Mouse (Mus musculus): Measurements from ENCODE around the gene Dusp6. TPM values are rescaled to one million over a fixed set of nuclear protein-coding genes. Genes with fewer than 3 reads are reported as not detected.

The Dusp6 gene
- polyA plus RNA-seq, 1 experiment, result 0.10 TPM

DNA sequence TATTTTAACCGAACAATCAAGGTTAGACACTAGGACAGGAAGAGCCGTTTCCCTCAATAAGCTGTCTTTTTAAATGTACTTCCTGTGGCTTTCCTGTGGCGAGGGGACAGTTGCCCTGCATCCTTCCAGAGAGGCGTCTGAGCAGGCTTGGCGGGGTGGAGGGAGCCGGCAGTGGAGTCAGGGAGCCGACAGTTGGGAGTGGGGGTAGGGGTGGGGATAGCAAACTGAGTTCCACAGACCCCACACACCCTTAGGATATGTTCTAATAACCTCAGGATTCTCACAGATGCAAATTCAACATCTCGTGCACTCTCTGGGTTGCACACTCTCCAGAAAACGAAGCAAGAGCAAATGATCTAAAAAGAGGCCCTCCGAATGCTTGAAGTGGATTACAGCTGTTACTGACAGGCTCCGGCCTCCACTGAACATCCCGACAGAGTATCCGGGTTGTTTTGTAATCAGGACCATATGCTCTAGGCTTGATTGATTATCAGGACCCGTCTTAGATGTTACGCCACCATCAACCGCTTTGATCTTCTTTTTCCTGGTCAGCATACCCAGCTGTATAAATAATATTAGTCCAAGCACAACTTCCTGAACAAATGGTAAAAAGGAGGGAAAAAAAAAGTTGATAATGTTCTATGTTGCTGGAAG is 33.9 kb upstream of the Dusp6 start:
- peaks cover 19% of the 10 kb centered on the region for H3K27me3 ChIP-seq (ENCODE audit: control insufficient read depth)
- H3K36me3 ChIP-seq (ENCODE audit: control insufficient read depth), result no peaks in the 10 kb centered on the region
- TF ChIP-seq GATA1 (IDR thresholded peaks at IDR 0.05; ENCODE audit: low read length), result no peak
- no peak for TF ChIP-seq TAL1 (IDR thresholded peaks at IDR 0.05; ENCODE audit: low read length)
- H3K9me3 ChIP-seq (ENCODE audit: control insufficient read depth, low read length), result no peaks in the 10 kb centered on the region
- no peaks in the 10 kb centered on the region for H3K4me1 ChIP-seq (ENCODE audit: control insufficient read depth)
- H3K4me3 ChIP-seq (replicated peaks), result no peak overlapping the region

DNA sequence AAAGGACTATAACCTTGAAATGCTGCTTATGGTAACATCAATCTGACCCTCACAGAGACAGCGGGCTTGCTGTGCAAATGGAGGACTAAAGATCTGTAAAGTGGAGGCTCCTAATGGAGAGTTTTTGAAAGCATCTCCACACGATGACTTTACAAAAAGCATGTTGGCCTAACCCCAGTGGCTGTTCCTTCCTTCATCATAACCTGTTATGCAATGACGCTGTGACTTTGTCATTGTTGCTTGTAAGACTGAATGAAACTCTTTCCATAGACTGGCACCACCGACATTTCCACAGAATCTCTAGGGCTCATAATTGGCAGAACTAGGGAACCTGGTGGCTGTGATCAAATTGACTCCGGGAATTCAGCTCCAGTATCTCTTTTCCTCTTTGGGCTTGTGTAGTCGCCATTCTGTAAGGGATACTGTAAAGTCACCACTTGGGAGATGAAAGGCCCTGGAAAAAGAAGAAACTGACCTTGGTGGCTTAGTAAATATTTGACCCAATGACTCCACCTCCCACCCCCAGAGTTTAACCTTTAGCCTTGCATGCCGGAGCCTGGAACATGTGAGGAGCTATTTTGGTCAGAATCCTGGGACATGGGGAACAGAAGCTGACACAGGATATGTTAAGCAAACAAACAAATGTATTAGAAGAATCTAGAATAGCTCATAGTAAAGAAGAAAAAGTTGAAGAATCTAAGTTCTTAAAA is 30.4 kb upstream of the Dusp6 start:
- Histone ChIP-seq H3K9me3 (ENCODE audit: control insufficient read depth, low read length) (no peaks in the 10 kb centered on the region; the same call in 1 of the 2 replicates), H3K27me3 (ENCODE audit: control insufficient read depth) (peaks cover 19% of the 10 kb centered on the region), H3K36me3 (ENCODE audit: control insufficient read depth) (no peaks in the 10 kb centered on the region), H3K4me1 (ENCODE audit: control insufficient read depth) (no peaks in the 10 kb centered on the region; the same call in 1 of the 2 replicates), H3K4me3 (replicated peaks) (no peak overlapping the region)
- TF ChIP-seq GATA1 (IDR thresholded peaks at IDR 0.05; ENCODE audit: low read length), result no peak

DNA sequence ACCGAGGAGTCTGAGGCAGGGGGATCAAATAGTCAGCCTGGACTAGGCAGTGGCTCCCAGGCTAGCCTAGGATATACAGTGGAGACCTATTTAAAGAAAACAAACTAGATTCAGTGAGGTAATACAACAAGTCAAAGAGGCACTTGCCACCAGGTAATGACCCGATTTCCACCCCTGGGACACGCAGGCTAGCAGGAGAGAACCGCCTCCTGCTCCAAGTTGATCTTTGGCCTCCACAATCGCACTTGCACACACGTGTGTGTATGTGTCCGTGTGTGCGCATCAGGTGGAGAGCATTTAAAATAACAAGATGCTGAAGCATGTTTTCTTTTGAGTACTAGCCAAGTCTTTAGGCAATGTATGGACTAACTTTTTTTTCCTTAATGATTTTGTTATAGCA is 28.7 kb upstream of the Dusp6 start:
- TF ChIP-seq TAL1 (IDR thresholded peaks at IDR 0.05; ENCODE audit: low read length) (no peak), GATA1 (IDR thresholded peaks at IDR 0.05; ENCODE audit: low read length) (no peak)
- peaks cover 3% of the 10 kb centered on the region for H3K27me3 ChIP-seq (ENCODE audit: control insufficient read depth)
- no peak overlapping the region for H3K4me3 ChIP-seq (replicated peaks)

DNA sequence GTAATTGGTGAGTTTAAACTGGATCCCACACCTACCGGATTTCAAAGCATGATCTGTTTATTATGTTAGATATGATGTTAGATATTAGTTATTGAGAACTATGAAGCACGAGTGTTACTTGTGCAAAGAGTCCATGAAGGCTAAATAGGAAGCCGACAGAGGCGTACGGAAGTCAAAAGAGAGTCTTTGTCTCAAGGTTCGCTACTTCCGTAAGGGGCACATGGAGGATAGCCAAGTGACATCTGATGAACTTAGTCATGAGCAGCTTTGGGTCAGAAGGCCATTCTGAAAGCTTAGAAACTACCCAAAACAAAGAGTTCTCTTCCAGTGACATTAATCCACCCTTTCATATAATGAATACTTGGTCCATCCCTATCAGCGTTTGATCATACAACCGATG is 27.9 kb upstream of the Dusp6 start:
- TF ChIP-seq TAL1 (IDR thresholded peaks at IDR 0.05; ENCODE audit: low read length) (no peak), GATA1 (IDR thresholded peaks at IDR 0.05; ENCODE audit: low read length) (no peak)
- no peaks in the 10 kb centered on the region; the same call in 1 of the 2 replicates for H3K9me3 ChIP-seq (ENCODE audit: control insufficient read depth, low read length)
- no peaks in the 10 kb centered on the region for H3K36me3 ChIP-seq (ENCODE audit: control insufficient read depth)
- H3K27me3 ChIP-seq (ENCODE audit: control insufficient read depth), result no peaks in the 10 kb centered on the region; the same call in 1 of the 2 replicates
- no peaks in the 10 kb centered on the region; the same call in 1 of the 2 replicates for H3K4me1 ChIP-seq (ENCODE audit: control insufficient read depth)
- no peak overlapping the region for H3K4me3 ChIP-seq (replicated peaks)

More for the DNA sequence above, 28.7 kb upstream of the Dusp6 start:
- no peaks in the 10 kb centered on the region; the same call in 1 of the 2 replicates for H3K9me3 ChIP-seq (ENCODE audit: control insufficient read depth, low read length)
- no peaks in the 10 kb centered on the region; the same call in 1 of the 2 replicates for H3K4me1 ChIP-seq (ENCODE audit: control insufficient read depth)
- H3K36me3 ChIP-seq (ENCODE audit: control insufficient read depth), result no peaks in the 10 kb centered on the region

DNA sequence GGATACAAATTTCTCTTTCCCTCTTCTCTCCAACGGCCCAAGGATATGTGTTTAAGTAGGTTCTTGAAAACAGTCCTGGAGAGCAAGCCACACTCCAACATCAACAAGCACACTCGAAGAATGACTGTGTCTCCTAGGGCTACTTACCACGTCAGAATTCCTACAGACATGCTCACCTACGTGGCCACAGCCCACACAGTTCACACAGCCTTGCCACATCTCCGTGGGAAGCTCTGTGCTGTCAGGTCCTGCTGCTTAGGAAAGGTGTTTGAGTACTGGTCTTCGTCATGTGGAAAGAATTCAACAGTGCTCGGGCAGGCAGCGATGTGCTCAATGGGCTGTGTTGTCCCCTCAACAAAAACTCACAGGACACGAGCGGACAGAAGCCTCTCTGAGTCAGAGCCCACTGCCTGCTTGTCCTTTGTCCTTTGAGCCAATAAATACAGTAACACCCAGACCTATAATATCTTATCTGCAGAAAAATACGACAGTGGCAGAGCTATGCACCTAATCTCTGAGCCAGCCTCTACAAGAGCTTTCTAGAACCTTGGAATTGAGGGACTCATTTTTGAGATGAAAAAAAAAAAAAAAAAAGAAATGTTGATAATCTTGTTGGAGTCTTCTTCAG is 25.7 kb upstream of the Dusp6 start:
- no peaks in the 10 kb centered on the region for H3K36me3 ChIP-seq (ENCODE audit: control insufficient read depth)
- H3K4me3 ChIP-seq (replicated peaks), result no peak overlapping the region
- TF ChIP-seq GATA1 (IDR thresholded peaks at IDR 0.05; ENCODE audit: low read length) (no peak), TAL1 (IDR thresholded peaks at IDR 0.05; ENCODE audit: low read length) (no peak)
- H3K9me3 ChIP-seq (ENCODE audit: control insufficient read depth, low read length), result peaks cover 2% of the 10 kb centered on the region; the same call in 1 of the 2 replicates
- no peaks in the 10 kb centered on the region; the same call in 1 of the 2 replicates for H3K4me1 ChIP-seq (ENCODE audit: control insufficient read depth)
- no peaks in the 10 kb centered on the region; the same call in 1 of the 2 replicates for H3K27me3 ChIP-seq (ENCODE audit: control insufficient read depth)

DNA sequence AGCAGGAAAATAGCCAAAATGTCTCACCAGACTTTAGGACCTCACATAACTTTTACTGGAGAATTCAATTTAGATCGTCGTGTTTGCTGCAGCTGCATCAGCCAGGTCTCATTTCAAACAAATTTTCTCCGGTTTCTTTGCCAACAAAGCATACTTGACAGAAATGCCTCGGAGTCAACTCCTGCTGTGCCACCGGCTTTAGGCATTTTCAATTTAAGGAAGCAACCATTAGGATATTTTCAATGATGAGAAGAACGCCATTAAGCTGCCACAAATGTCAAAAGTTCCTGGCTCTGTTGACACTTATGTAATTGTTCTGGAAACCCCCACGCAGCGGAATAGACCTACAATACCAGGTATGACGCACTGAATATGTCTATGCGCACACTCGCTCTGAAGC is 24.5 kb upstream of the Dusp6 start:
- Histone ChIP-seq H3K36me3 (ENCODE audit: control insufficient read depth) (no peaks in the 10 kb centered on the region), H3K4me3 (replicated peaks) (no peak overlapping the region), H3K4me1 (ENCODE audit: control insufficient read depth) (no peaks in the 10 kb centered on the region; the same call in 1 of the 2 replicates), H3K27me3 (ENCODE audit: control insufficient read depth) (no peaks in the 10 kb centered on the region; the same call in 1 of the 2 replicates), H3K9me3 (ENCODE audit: control insufficient read depth, low read length) (peaks cover 2% of the 10 kb centered on the region; the same call in 1 of the 2 replicates)
- TF ChIP-seq GATA1 (IDR thresholded peaks at IDR 0.05; ENCODE audit: low read length) (no peak), TAL1 (IDR thresholded peaks at IDR 0.05; ENCODE audit: low read length) (no peak)

DNA sequence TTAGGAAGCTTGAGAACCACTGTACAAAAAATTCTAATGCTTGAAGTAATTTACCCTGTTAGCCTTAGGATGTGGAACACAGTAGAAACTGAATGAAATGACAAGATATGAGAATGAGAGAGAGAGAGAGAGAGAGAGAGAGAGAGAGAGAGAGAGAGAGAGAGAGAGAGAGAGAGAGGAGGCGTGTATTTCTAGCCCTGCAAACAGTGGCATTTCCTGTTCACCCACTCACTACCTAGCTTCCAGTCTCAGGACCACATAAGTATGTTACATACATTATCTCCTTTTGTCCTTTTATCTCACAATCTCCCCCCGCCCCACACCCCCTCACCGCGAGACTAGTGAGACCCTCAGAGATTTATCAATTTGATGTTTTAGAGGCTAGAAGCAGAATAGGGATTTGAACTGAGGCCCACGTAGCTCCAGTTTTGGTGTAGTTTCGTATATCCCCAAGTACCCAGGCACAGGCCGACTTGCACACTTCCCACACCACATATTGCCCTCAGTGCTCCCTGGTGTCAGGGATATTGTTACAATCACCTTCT is 21.7 kb upstream of the Dusp6 start:
- Histone ChIP-seq H3K9me3 (ENCODE audit: control insufficient read depth, low read length) (peaks cover 2% of the 10 kb centered on the region; the same call in 1 of the 2 replicates), H3K27me3 (ENCODE audit: control insufficient read depth) (no peaks in the 10 kb centered on the region; the same call in 1 of the 2 replicates), H3K36me3 (ENCODE audit: control insufficient read depth) (no peaks in the 10 kb centered on the region), H3K4me3 (replicated peaks) (no peak overlapping the region), H3K4me1 (ENCODE audit: control insufficient read depth) (no peaks in the 10 kb centered on the region; the same call in 1 of the 2 replicates)
- TF ChIP-seq TAL1 (IDR thresholded peaks at IDR 0.05; ENCODE audit: low read length), result no peak
- no peak for TF ChIP-seq GATA1 (IDR thresholded peaks at IDR 0.05; ENCODE audit: low read length)

DNA sequence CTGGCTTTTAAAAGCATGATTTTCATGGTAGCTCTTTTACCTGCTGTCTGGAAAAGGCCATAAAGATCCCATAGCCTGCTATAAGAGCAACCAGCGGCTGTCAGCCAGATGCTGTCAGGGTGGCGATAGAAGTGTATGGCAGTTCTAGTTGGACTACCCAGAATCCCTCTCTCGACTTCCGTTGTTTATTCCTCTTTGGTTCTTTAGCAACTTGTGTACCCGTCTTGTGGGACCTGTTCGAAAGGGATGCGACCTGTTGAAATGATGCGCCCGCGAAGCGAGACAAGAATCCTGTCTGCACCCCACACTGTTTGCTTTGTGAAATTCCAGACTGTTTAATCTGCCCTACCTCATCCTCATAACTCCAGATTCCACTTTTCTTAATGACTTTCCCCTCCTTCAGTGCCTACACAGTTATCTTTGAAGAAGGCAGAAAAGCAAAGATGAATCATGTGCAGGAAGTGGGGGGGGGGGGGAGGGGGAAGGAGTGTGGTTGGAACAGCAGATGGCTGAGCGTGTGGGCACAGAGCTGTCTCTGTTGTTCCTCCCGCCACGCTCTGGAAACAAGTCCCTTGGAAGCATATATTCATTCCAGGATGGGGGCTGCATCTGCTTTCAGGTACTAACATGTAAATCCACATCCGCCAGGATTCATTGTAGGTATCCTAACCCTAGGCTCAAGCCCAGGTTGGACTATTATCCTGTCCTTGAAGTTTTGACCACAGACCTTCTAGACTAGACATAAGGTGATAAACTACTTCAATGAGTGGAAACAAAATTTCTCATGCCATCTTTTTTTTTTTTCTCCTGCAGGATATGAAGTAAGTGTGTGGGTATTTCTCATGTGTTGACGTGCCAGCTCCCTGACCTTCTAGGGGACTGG is 21.0 kb upstream of the Dusp6 start:
- TF ChIP-seq TAL1 (IDR thresholded peaks at IDR 0.05; ENCODE audit: low read length), result no peak
- no peak for TF ChIP-seq GATA1 (IDR thresholded peaks at IDR 0.05; ENCODE audit: low read length)
- Histone ChIP-seq H3K36me3 (ENCODE audit: control insufficient read depth) (no peaks in the 10 kb centered on the region), H3K4me1 (ENCODE audit: control insufficient read depth) (no peaks in the 10 kb centered on the region; the same call in 1 of the 2 replicates), H3K27me3 (ENCODE audit: control insufficient read depth) (no peaks in the 10 kb centered on the region; the same call in 1 of the 2 replicates), H3K9me3 (ENCODE audit: control insufficient read depth, low read length) (peaks cover 2% of the 10 kb centered on the region; the same call in 1 of the 2 replicates), H3K4me3 (replicated peaks) (no peak overlapping the region)

Measured in erythroblast, embryonic 14.5 days (primary cell).